Mouse (Mus musculus): Measurements from ENCODE around the gene Bfar. TPM values are rescaled to one million over a fixed set of nuclear protein-coding genes. Genes with fewer than 3 reads are reported as not detected.

Gene Bfar
- polyA plus RNA-seq (2012): 1.7 and 3.2 TPM in 2 replicates

- TF ChIP-seq GATA1 (IDR thresholded peaks at IDR 0.05; ENCODE audit: low read length): no peak
Observed at GRCm38 (mm10) chr16:13671685-13672385, at the start of gene Bfar, which contains the start of gene 3110001I22Rik. Gene Bfar (plus strand): TSS chr16:13671858. Gene 3110001I22Rik (plus strand): TSS chr16:13671929.

- no peak for TF ChIP-seq GATA1 (IDR thresholded peaks at IDR 0.05; ENCODE audit: low read length)
Observed at GRCm38 (mm10) chr16:13628345-13628744, 43.3 kb upstream of the Bfar start.

- no peak for TF ChIP-seq GATA1 (IDR thresholded peaks at IDR 0.05; ENCODE audit: low read length)
Observed at GRCm38 (mm10) chr16:13639508-13639907, 32.1 kb upstream of the Bfar start.

GRCm38 (mm10) chr16:13640064-13640463, 31.6 kb upstream of the Bfar start:
- no peak for TF ChIP-seq GATA1 (IDR thresholded peaks at IDR 0.05; ENCODE audit: low read length)

- TF ChIP-seq GATA1 (IDR thresholded peaks at IDR 0.05; ENCODE audit: low read length): no peak
Observed at GRCm38 (mm10) chr16:13644474-13644873, 27.2 kb upstream of the Bfar start.

- TF ChIP-seq GATA1 (IDR thresholded peaks at IDR 0.05; ENCODE audit: low read length): no peak
Observed at GRCm38 (mm10) chr16:13645930-13646329, 25.7 kb upstream of the Bfar start.

GRCm38 (mm10) chr16:13658886-13659285, 12.8 kb upstream of the Bfar start:
- TF ChIP-seq GATA1 (IDR thresholded peaks at IDR 0.05; ENCODE audit: low read length): no peak

GRCm38 (mm10) chr16:13660736-13661135, 10.9 kb upstream of the Bfar start:
- TF ChIP-seq GATA1 (IDR thresholded peaks at IDR 0.05; ENCODE audit: low read length): no peak

GRCm38 (mm10) chr16:13667878-13668343, 3.7 kb upstream of the Bfar start, which contains the start of gene Parn:
Gene Parn (minus strand): TSS chr16:13668170.
- no peak for TF ChIP-seq GATA1 (IDR thresholded peaks at IDR 0.05; ENCODE audit: low read length)

- TF ChIP-seq GATA1 (IDR thresholded peaks at IDR 0.05; ENCODE audit: low read length): peak; percentile 9
Observed at GRCm38 (mm10) chr16:13668402-13669108, 3.1 kb upstream of the Bfar start.

GRCm38 (mm10) chr16:13669282-13669681, 2.4 kb upstream of the Bfar start:
- no peak for TF ChIP-seq GATA1 (IDR thresholded peaks at IDR 0.05; ENCODE audit: low read length)

GRCm38 (mm10) chr16:13672386-13672898, 784 bp downstream of the Bfar start:
- no peak for TF ChIP-seq GATA1 (IDR thresholded peaks at IDR 0.05; ENCODE audit: low read length)

GRCm38 (mm10) chr16:13673114-13673513, 1.5 kb downstream of the Bfar start:
- no peak for TF ChIP-seq GATA1 (IDR thresholded peaks at IDR 0.05; ENCODE audit: low read length)

- TF ChIP-seq GATA1 (IDR thresholded peaks at IDR 0.05; ENCODE audit: low read length): no peak
Observed at GRCm38 (mm10) chr16:13674511-13674910, 2.9 kb downstream of the Bfar start.

- TF ChIP-seq GATA1 (IDR thresholded peaks at IDR 0.05; ENCODE audit: low read length): no peak
Observed at GRCm38 (mm10) chr16:13678601-13679319, 7.1 kb downstream of the Bfar start.

GRCm38 (mm10) chr16:13698998-13699397, 27.3 kb downstream of the Bfar start:
- no peak for TF ChIP-seq GATA1 (IDR thresholded peaks at IDR 0.05; ENCODE audit: low read length)
